Mouse (Mus musculus): ENCODE measurements around the gene Ubb. TPM values are rescaled to one million over a fixed set of nuclear protein-coding genes. Genes with fewer than 3 reads are reported as not detected.
A peak's percentile ranks its signal among the peaks of the same experiment; 100 is the strongest.

The Ubb gene
- polyA plus RNA-seq, 1 experiment = 2,028 TPM

DNA sequence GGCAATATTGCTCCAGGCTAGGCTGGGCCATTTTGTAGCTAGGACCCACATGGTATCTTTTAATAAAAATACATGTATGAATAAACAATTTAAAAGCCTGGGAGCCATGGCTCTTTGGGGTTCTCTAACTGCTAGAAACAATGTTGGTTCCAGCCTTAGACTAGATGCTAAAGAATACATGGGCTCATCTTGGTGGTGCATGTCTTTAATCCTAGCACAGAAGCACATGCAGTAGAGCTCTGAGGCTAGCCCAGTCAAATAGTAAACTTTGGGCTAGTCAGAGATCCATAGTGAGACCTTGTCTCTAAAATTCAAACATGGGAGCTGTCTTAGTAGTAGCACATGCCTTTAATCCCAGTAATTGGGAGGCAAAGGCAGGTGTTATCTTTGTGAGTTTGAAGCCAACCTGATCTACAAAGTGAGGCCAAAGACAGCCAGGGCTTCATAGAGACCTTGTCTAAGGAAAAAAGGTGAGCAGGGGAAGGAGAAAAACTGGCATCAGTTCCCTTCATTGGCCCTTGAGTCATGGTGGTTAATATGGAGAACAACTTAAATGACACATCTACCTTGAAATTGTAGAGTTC lies 4.1 kb downstream of the Ubb start:
- H3K79me2 ChIP-seq (ENCODE audit: control insufficient read depth, insufficient read depth) = peaks cover 32% of the 10 kb centered on the region
- TF ChIP-seq MYOD1 (IDR thresholded peaks at IDR 0.05; ENCODE audit: control insufficient read depth in 1 of 3, insufficient read length in 2 of 3, low read depth in 2 of 3) = no peak
- peak; percentile 59 for TF ChIP-seq POLR2AphosphoS2 (IDR thresholded peaks at IDR 0.05; ENCODE audit: insufficient read length, low read depth)
- H3K4me3 ChIP-seq = peak overlapping the region; percentile 50
- peaks cover 17% of the 10 kb centered on the region for H3K36me3 ChIP-seq (ENCODE audit: control insufficient read depth, insufficient read depth)
- peak overlapping the region; percentile 87 for H3K4me2 ChIP-seq (ENCODE audit: low read depth)
- no peak overlapping the region for H3ac ChIP-seq (ENCODE audit: control insufficient read depth, insufficient read length)
- H3K27me3 ChIP-seq (ENCODE audit: control insufficient read depth, insufficient read depth, insufficient read length) = no peaks in the 10 kb centered on the region

DNA sequence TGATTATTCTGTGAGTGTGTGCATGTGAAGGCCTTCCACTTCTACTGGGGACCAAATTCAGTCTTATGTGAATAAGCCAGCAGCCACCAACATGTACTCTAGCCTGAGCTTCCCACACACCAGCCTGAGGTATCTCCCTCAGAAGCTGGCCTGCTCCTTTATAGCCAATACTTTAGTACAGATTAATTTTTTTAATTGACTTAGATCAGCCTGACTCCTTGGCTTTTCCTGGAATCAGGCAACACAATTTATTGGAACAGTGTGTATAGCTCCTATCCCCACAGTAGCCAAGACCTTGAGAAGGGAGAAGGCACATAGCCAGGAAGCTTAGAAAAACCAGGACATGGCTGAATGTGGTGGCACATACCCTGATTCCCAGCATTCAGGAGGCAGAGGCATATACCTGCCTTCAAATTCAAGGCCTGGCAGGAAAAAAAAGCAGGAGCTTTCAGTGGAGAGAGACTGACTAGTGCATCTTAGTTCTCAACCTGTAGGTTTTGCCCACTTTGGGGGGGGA lies 5.0 kb downstream of the Ubb start:
- no peak overlapping the region for H3K4me3 ChIP-seq
- no peaks in the 10 kb centered on the region for H3K27me3 ChIP-seq (ENCODE audit: control insufficient read depth, insufficient read depth, insufficient read length)
- H3K4me2 ChIP-seq (ENCODE audit: low read depth) = no peak overlapping the region
- peaks cover 17% of the 10 kb centered on the region for H3K36me3 ChIP-seq (ENCODE audit: control insufficient read depth, insufficient read depth)
- TF ChIP-seq TCF3 (IDR thresholded peaks at IDR 0.05; ENCODE audit: insufficient read length, low read depth) = no peak
- peak; percentile 76 for TF ChIP-seq POLR2AphosphoS2 (IDR thresholded peaks at IDR 0.05; ENCODE audit: insufficient read length, low read depth)
- peak; percentile 19 for TF ChIP-seq POLR2A (IDR thresholded peaks at IDR 0.05; ENCODE audit: insufficient read length, low read depth)
- H3ac ChIP-seq (ENCODE audit: control insufficient read depth, insufficient read length) = no peak overlapping the region
- peaks cover 32% of the 10 kb centered on the region for H3K79me2 ChIP-seq (ENCODE audit: control insufficient read depth, insufficient read depth)

DNA sequence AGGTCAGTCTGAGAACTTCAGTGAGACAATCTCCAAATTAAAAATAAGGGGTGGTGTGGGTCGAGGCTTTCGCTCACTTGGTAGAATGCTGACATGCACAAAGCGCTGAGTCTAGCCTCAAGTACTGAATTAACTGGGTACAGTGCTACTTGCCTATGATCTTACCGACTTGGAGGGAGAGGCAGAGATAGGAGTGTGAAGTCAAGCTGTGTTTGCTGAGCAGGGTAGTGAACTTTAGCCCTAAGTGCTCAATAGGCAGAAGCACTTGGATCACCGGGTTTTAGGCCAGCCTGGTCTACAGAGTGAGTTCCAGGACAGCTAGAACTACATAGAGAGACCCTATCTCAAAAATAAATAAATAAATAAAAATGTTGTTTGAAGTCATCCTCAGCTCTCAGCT lies 6.2 kb downstream of the Ubb start:
- no peaks in the 10 kb centered on the region for H3K27me3 ChIP-seq (ENCODE audit: control insufficient read depth, insufficient read depth, insufficient read length)
- no peak overlapping the region for H3K4me3 ChIP-seq
- H3K79me2 ChIP-seq (ENCODE audit: control insufficient read depth, insufficient read depth) = peaks cover 23% of the 10 kb centered on the region
- no peak overlapping the region for H3ac ChIP-seq (ENCODE audit: control insufficient read depth, insufficient read length)
- no peak overlapping the region for H3K4me2 ChIP-seq (ENCODE audit: low read depth)
- H3K36me3 ChIP-seq (ENCODE audit: control insufficient read depth, insufficient read depth) = peaks cover 17% of the 10 kb centered on the region
- TF ChIP-seq REST (IDR thresholded peaks at IDR 0.05; ENCODE audit: insufficient read depth, insufficient read length) (no peak), MYOG (IDR thresholded peaks at IDR 0.05; ENCODE audit: control insufficient read depth in 1 of 3, insufficient read depth in 1 of 3, insufficient read length in 2 of 3, low read depth in 2 of 3) (no peak)

DNA sequence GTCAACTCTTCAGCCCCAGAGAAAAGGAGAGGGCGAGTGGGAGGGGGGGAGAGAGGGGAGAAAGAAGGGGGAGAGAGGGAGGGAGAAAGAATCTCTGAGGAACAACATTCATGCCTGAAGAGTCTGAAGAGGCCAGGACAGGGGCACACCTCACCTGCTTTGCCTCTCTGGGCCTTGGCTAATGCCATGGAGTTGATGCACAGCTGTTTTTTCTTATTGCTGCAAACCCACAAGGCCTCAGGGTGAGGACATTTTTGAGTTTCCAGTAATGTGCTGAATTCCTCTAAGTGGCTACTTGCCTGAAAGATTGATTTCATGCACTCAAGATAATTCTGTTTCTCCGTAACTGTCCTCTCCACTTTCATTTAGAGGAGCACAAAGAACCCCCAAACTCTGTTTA lies 7.2 kb downstream of the Ubb start:
- Histone ChIP-seq H3ac (ENCODE audit: control insufficient read depth, insufficient read length) (no peak overlapping the region), H3K4me3 (no peak overlapping the region), H3K36me3 (ENCODE audit: control insufficient read depth, insufficient read depth) (peaks cover 15% of the 10 kb centered on the region), H3K79me2 (ENCODE audit: control insufficient read depth, insufficient read depth) (peaks cover 16% of the 10 kb centered on the region), H3K27me3 (ENCODE audit: control insufficient read depth, insufficient read depth, insufficient read length) (no peaks in the 10 kb centered on the region), H3K4me2 (ENCODE audit: low read depth) (no peak overlapping the region)
- TF ChIP-seq POLR2A (IDR thresholded peaks at IDR 0.05; ENCODE audit: insufficient read length, low read depth) = no peak
- no peak for TF ChIP-seq USF1 (IDR thresholded peaks at IDR 0.05; ENCODE audit: low read depth)
- TF ChIP-seq SRF (IDR thresholded peaks at IDR 0.05; ENCODE audit: control insufficient read depth, insufficient read length, low read depth) = no peak

DNA sequence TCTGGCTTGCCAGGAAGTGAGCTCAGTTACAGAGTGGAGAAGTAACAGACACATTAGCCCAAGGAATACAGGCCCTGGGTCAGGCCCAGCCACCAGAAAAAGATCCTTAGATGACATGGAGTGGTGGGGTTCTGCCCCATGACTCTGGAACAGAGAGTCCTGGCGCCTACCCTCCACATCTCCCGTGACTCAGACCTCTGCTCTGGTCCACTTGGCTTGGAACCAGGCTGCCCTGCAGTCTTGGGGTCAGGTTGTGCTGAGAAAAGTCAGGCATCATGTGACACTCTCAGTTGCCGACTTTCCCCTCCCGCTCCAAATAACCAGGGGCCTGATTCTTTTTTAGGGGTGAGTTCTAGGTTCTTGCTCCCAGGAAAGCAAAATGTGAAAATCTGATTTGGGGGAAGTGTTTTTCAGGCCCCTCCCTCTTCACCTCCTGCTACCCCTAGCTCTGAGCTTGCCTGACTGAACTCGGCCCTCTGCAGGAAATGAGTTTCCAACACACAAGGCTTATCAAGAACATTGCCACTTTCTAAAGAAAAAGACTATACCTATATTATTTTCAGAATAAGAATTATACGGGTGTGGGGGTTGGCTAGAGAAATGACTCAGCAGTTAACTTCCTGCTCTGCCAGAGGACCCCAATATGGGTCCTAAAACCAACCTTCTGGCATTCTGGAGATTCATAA lies 8.1 kb downstream of the Ubb start:
- Histone ChIP-seq H3K4me2 (ENCODE audit: low read depth) (peak overlapping the region; percentile 36), H3K36me3 (ENCODE audit: control insufficient read depth, insufficient read depth) (peaks cover 5% of the 10 kb centered on the region), H3K79me2 (ENCODE audit: control insufficient read depth, insufficient read depth) (peaks cover 7% of the 10 kb centered on the region), H3K4me3 (no peak overlapping the region), H3K27me3 (ENCODE audit: control insufficient read depth, insufficient read depth, insufficient read length) (no peaks in the 10 kb centered on the region), H3ac (ENCODE audit: control insufficient read depth, insufficient read length) (no peak overlapping the region)
- TF ChIP-seq MYOD1 (IDR thresholded peaks at IDR 0.05; ENCODE audit: control insufficient read depth in 1 of 3, insufficient read length in 2 of 3, low read depth in 2 of 3) (no peak), USF1 (IDR thresholded peaks at IDR 0.05; ENCODE audit: low read depth) (peak; percentile 74), TCF12 (IDR thresholded peaks at IDR 0.05; ENCODE audit: insufficient read depth, poor library complexity, severe bottlenecking) (no peak), E2F4 (IDR thresholded peaks at IDR 0.05; ENCODE audit: insufficient read depth) (no peak)

DNA sequence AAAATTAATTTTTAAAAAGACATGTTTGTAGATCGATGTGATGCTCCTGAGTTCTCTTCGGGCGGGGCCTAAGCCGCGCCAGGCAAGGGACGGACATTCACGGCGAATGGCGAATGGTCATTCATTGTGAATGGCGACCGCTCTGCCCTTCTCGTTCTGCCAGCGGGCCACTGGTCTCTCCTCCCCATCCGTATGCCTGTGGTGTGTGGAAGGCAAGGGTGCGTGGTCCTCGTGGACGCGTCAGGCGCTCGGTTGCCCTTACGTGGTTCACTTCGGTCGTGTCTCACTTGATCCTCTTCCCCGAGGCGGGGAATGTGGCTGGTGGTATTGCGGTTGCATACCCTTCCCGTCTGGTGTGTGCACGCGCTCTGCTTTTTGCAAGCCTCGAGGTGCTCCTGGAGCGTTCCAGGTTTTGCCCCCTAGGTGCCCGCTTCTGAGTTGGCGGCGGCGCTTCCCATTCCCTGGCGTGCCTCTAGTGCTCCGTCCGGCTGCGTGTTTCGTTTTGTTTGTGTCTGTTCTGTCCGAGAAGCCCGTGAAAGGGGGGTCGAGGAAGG lies 9.6 kb downstream of the Ubb start:
- Histone ChIP-seq H3K4me3 (no peak overlapping the region), H3ac (ENCODE audit: control insufficient read depth, insufficient read length) (no peak overlapping the region), H3K79me2 (ENCODE audit: control insufficient read depth, insufficient read depth) (no peaks in the 10 kb centered on the region), H3K36me3 (ENCODE audit: control insufficient read depth, insufficient read depth) (no peaks in the 10 kb centered on the region), H3K4me2 (ENCODE audit: low read depth) (no peak overlapping the region), H3K27me3 (ENCODE audit: control insufficient read depth, insufficient read depth, insufficient read length) (no peaks in the 10 kb centered on the region)
- TF ChIP-seq USF1 (IDR thresholded peaks at IDR 0.05; ENCODE audit: low read depth) (no peak), MAX (IDR thresholded peaks at IDR 0.05; ENCODE audit: low read depth) (no peak), E2F4 (IDR thresholded peaks at IDR 0.05; ENCODE audit: insufficient read depth) (no peak), SRF (IDR thresholded peaks at IDR 0.05; ENCODE audit: control insufficient read depth, insufficient read length, low read depth) (no peak), MYOD1 (IDR thresholded peaks at IDR 0.05; ENCODE audit: control insufficient read depth in 1 of 3, insufficient read length in 2 of 3, low read depth in 2 of 3) (no peak), TCF3 (IDR thresholded peaks at IDR 0.05; ENCODE audit: insufficient read length, low read depth) (no peak), CEBPB (IDR thresholded peaks at IDR 0.05; ENCODE audit: insufficient read depth, poor library complexity, severe bottlenecking) (no peak), REST (IDR thresholded peaks at IDR 0.05; ENCODE audit: insufficient read depth, insufficient read length) (no peak)
